In the genomic region with DNA sequence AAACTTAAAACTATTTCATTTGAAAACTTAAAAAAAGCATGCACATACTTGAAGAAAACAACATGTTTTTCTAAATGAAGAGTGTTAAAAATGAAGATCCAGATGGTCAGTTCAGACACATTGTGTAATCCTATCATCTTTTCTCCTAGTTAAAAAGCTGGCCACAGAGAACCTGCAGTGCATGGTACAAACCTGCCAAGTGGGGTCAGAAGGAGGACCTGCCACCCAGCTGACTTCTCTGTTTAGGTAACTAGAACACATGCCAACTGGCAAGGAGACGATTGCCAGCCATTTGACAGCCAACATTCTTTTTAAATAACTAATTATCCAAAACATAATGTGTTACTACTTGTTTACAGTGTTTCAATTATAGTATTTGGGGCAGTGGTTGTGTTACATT, we compare ENCODE assay signal across 10 mouse cellular contexts.
"Had no signal": no experiment of that assay in that cellular context is flagged by ENCODE, and none has a peak within 500 bp of the region (broad histone marks: within the 10 kb centered on the region; RNA-seq: fewer than 3 reads in every experiment).

No protein-coding gene starts in this region.

- H3K9me3 ChIP-seq: limb, embryonic 10.5 days; liver, embryonic 15.5 days; midbrain, embryonic 13.5 days; neural tube, embryonic 12.5 days had no signal

- H3K4me1 ChIP-seq: limb, embryonic 10.5 days; midbrain, embryonic 13.5 days; neural tube, embryonic 12.5 days had no signal

- H3K9ac ChIP-seq: liver, embryonic 15.5 days; midbrain, embryonic 13.5 days; neural tube, embryonic 12.5 days had no signal

- ATAC-seq: lung, postnatal 0 days; midbrain, embryonic 13.5 days had no signal

- H3K27me3 ChIP-seq: liver, embryonic 15.5 days; midbrain, embryonic 13.5 days; neural tube, embryonic 12.5 days had no signal

- DNase-seq: lung, adult 2 months; lung, postnatal 36 days; thymus, postnatal 4 days had no signal

- H3K4me2 ChIP-seq: liver, embryonic 11.5 days; liver, embryonic 15.5 days; midbrain, embryonic 13.5 days; neural tube, embryonic 12.5 days had no signal

- H3K4me3 ChIP-seq: limb, embryonic 10.5 days; liver, embryonic 15.5 days; midbrain, embryonic 13.5 days; neural tube, embryonic 12.5 days had no signal

- H3K27ac ChIP-seq: limb, embryonic 10.5 days; liver, embryonic 15.5 days; midbrain, embryonic 13.5 days; neural tube, embryonic 12.5 days; stomach, postnatal 0 days had no signal
